Mouse (Mus musculus) heart, postnatal 14 days (tissue): ENCODE measurements at regions not wholly inside any gene's neighbourhood (a gene's known extent, or its start where the extent isn't known, plus 50 kb on each side); places are given as distances from the start of the nearest gene placed in this dataset.

Experiments used
- DNase-seq, 2 experiments: peaks; one replicate each; pipeline ENCODE4 v3.0.0; 2021 to 2022
- intact Hi-C: fragments of 180-260 bp; cut with DNase I; formaldehyde crosslinking; loops from one replicate; pipeline ENCODE4 v1.15.1; 2025

DNA sequence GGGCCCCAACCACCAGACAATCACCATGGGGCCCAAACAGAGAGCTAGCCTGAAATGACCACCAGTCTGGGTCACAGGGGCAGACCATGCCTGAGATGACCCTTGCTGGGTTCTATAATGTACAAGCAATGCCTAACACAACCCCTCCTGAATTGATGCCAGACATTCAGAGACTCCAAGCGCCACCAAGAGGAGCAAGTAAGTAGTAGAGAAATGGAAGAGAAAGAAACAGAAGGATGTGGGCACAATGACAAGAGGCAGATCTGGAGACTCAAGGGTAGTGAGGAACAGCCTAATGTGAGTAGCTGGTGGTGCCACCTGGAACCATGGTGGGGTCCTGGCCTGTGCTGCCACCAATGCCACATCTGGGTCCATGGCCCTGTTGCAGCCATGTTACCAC is 566.6 kb upstream of the Adamts9 start:
- DNase-seq, result no peak
- intact Hi-C loops, result no loop called here

DNA sequence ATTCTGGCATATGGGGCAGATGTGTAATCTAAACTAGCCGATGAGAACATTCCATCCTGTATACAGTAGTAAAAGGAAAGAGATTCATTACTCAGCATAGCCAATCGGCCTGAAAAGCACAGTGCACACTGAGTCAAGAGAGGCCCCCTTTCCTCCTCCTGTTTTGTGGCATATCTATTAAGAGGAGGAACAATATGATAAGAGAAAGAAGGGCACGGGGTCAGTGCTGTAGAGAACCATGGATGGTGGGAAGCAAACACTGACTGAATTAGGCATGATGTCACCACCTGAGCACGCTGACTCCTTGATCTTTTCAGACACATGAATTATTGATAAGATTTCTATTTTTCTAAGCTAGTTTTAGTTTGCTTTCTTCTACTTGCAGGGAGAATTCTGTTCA is 554.5 kb upstream of the Adamts9 start:
- DNase-seq, result no peak
- intact Hi-C loops, result no loop called here

DNA sequence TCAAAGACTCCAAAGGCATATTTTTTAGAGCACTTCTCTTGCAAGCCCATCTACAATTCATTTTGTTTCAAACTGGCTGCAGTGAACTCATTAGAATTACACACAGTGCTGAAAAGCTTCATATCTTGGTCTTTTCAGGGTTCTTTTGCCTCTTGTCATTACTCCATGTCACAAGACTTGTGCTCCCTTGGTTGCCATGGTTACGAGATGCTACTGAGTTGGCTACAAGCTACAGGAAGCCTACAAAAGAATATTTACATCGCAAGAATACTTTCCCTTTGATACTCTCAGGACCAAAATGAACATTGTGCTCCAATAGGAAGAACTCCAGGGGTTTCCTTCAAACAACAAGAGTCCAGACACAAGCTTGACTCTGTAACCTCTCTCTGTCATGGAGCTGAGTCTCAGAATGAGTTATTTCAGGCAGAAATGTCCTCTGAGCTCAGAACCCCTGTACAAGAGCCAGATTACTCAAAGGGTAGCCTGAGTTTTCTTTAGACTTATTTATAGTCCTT is 545.2 kb upstream of the Adamts9 start:
- intact Hi-C loops, result no loop called here
- DNase-seq, result no peak

- no peak for DNase-seq
- intact Hi-C loops, result no loop called here
Measured at GRCm38 (mm10) chr6:93478521-93478920, 535.2 kb upstream of the Adamts9 start.

GRCm38 (mm10) chr6:93474981-93475380 is 531.7 kb upstream of the Adamts9 start:
- no peak for DNase-seq
- intact Hi-C loops, result no loop called here

DNA sequence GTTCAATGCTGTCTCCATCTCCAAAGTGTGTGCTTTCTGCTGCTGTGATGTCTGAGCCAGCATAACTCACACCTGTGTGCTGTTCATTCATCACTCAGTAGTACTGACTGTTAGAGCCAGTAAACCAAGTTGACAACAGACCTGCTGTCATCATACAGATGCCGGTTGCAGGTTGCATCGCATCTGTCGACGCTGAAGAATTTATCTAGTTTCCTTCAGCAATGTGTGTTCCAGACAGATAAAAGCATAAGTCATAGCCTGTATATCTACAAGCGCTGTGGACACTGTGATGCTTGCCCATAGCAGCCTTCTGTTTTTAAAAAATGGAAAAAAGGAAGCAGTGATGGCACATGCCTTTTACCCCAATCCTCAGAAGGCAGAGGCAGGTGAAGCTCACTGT is 524.6 kb upstream of the Adamts9 start:
- intact Hi-C loops, result no loop called here
- DNase-seq, result no peak

DNA sequence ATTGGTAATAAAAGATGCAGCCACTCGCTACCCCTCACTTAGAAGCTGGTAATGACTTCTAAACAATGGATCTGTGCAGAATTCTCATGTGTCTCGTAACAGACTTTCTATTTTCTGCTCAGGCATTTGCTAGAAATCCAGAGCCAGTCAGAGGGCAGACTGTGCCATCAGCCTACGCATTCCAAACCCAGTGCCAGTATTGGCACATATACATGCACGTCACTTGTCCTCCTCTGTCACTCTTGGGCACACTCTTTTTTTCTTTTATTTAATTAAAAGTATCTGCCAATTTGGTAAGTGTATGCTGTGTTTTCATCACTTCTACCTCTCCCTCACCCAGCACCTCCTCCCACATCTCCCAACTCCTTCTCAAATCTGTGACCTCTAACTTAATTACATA is 519.6 kb upstream of the Adamts9 start:
- intact Hi-C loops, result no loop called here
- no peak for DNase-seq

- peak in 1 of 2 experiments; percentile 55 for DNase-seq
Measured at GRCm38 (mm10) chr6:93461374-93461773, 518.1 kb upstream of the Adamts9 start.

DNA sequence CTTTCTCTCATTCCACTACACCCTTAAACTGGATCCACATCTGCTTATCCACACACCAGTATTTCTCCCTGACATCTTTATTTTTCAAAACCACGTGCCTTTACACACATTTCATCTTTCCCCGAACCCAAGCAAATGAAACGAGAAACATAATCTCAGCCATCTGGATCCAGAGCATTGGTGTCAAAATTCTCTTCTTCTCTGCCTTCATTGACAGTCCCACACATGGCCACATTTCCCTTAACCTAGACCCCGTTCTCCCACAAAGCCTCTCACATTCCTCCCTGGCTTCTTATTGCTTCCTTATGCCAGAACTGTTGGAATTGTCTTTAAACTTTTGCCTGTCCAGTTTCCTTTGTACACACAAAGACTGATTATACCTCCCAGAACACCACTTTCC is 514.3 kb upstream of the Adamts9 start:
- DNase-seq, result no peak
- intact Hi-C loops, result no loop called here

More at GRCm38 (mm10) chr6:93461374-93461773, 518.1 kb upstream of the Adamts9 start:
- intact Hi-C loops, result no loop called here

DNA sequence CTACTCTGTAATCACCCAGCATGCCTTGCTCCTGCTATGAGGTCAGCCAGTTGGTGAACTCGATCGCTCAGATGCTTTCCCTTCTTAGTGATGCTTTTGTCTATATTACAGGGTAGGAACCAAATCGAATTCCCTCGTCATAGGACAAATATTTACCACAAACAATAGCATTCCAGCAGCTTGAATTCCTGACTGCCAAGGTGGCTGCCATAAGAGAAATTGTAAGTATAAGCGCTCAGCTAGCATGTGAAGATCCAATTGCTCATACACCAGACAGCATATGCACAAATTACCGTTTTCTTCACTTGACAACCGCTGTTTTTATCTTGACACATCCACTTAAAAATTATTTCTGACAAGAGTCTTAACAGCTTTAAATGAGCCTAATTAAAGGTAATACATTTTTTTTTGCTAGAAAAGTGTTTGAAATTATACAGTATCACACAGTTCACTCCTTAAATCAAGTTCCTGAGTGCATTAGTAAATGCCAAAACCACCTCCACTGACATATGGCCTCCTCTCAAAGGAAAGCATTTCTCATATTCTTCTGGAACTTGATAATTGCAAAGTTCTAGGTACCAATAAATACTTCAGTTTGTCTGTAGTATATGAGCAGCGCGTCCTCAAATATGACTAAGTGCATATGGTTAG is 513.2 kb upstream of the Adamts9 start:
- DNase-seq, result no peak
- intact Hi-C loops, result no loop called here

- intact Hi-C loops, result loop anchor here (1.0 to 10.0 kb wide), 5 partner anchors 97 to 658 kb away; partner anchors contain the start of gene Adamts9
- DNase-seq, result peak; percentile 73 to 78
Measured at GRCm38 (mm10) chr6:93445568-93445967, 502.3 kb upstream of the Adamts9 start.

DNA sequence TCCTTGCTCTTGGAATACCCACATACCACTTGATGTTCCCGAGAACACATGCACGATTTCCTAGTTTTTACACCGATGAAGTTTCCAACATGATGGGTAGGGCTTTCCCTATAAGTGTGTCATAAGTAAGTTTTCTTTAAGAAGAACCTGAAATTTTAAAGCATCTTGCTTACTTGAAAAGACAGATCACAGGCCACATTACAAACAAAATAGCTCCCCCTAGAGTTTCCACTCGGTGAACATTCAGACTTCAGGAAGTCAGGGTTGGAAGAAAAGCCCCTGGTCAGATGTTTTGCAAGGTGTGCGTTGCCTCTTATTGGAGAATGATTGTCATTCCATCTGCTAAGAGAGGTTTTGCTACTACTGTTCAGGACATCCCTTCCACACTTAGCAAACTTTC is 501.8 kb upstream of the Adamts9 start:
- DNase-seq, result peak; percentile 6 to 53

DNA sequence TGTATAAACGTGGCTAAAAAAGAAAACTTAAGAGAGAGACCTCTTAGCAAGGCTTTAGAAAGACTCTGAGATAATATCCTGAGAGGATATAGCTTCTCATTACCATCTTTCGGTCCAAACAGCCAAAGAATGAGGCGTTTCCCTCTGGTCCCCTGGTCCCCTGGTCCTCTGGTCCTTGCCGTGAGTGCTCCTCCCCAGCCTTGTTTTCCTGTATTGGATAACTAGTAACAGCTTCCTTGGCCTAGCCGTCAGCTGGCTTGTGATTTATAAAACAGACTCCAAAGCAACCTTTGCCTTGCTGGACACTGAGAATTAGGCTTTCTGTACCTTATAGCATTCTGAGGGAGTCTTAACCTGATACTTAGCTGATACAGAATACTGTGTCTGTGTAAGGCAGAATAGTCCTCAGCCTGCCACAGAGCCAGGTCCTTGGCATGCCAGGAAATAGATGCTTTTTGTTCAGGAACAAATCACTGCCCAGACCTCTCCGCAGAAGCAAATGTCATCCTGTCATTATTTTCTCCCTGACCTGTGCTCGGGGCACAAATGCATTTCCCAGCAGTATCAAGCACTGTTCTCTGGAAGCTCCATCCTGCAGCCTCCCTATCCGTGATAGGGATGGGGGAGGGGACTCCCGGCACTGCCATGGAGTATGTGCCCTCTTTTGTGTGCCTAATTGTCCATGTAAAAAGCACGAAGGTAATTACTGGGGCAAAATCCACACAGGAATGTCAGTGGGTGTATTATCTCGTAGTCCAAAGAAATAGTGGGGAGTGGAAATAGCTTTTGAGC is 500.7 kb upstream of the Adamts9 start:
- DNase-seq, result peak in 1 of 2 experiments; percentile 11
- intact Hi-C loops, result loop anchor here (2.0 to 10.0 kb wide), 4 partner anchors 99 to 569 kb away; no protein-coding TSS in a partner anchor

More for the DNA sequence above, 501.8 kb upstream of the Adamts9 start:
- intact Hi-C loops, result loop anchor here (1.0 to 10.0 kb wide), 5 partner anchors 98 to 658 kb away; partner anchors contain the start of gene Adamts9

DNA sequence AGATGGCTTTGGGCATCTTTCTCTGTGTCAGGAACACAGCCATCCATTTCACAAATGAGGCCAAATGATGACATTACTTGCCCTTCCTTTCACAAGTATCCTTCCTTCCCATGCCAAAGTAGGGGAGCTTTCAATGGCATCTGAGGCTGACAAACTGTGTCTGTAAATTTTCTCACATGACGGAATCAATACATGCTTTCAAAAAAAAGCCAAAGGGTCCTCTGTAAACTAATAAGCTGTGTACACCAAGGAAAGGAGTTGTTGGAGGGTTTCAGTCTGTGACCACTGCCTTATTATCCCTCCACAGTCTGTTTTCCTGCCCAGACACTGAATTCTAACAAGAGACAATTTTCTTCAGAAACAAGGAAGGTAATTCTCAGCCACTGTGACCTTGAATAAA is 490.2 kb upstream of the Adamts9 start:
- DNase-seq, result no peak
- intact Hi-C loops, result no loop called here

GRCm38 (mm10) chr6:93426141-93426540 is 482.8 kb upstream of the Adamts9 start:
- intact Hi-C loops, result no loop called here
- no peak for DNase-seq

- no peak for DNase-seq
Measured at GRCm38 (mm10) chr6:93422906-93423305, 479.6 kb upstream of the Adamts9 start.

GRCm38 (mm10) chr6:93422253-93422652 is 479.0 kb upstream of the Adamts9 start:
- DNase-seq, result no peak
- intact Hi-C loops, result no loop called here

More at GRCm38 (mm10) chr6:93422906-93423305, 479.6 kb upstream of the Adamts9 start:
- intact Hi-C loops, result no loop called here

- intact Hi-C loops, result no loop called here
- DNase-seq, result no peak
Measured at GRCm38 (mm10) chr6:93417625-93418024, 474.3 kb upstream of the Adamts9 start.

GRCm38 (mm10) chr6:93416006-93416405 is 472.7 kb upstream of the Adamts9 start:
- intact Hi-C loops, result no loop called here
- DNase-seq, result peak in 1 of 2 experiments; percentile 18

DNA sequence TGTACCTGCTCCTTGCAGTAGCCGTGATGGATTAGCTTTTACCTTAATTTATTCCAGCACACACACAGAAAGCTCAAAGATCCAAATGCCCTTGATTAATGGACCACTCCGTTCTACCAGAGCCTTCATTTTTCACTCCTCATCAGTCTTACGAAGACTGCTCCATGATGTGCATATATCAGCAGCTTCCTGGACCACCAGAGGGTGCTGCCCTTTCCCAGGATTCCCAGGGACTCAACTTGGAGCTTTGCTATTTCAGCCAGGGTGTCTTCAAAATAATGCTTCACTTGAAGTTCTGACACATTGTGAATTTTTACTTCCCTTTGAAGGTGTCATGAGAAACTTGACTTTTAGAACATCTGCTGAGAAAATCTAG is 467.8 kb upstream of the Adamts9 start:
- intact Hi-C loops, result no loop called here

DNA sequence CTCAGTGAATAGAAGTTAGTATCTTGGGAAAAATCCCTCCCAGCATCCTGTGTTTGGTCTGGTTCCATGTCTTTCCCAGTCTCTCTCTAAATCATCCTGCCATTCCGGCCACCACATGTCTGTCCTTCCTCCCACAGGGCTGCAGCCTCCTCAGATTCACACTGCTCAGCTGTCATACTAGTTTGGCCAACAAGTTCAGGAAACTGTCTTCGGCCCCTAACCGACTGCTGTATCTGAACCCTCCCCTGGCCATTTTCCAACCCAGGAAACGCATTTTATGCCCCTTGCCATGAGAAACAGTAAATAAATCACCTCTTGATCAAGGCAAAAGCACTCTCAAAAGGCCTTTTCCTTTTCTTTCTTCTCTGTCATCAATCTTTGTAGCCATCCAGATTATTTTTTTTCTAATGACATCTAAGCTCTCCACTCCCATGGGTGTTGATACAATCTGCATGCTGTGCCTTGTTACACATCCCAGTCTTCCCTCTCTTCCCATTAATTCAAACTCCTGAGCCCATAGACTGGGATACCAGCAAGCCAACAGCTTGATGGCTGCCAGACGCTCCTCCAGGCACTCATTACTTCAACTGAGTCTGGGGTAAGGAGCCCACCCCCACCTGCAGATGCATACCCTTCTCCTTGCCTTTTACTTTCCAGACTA is 467.3 kb upstream of the Adamts9 start:
- intact Hi-C loops, result no loop called here
- DNase-seq, result no peak

More for the DNA sequence above, 467.8 kb upstream of the Adamts9 start:
- DNase-seq, result no peak
